In genomic region chr7:96570965-96571364, GRCm38 (mm10) we compare ENCODE assay signal across 20 mouse cellular contexts.
A peak's percentile ranks its signal among the peaks of the same experiment; 100 is the strongest.
DNase-seq lines count a peak whose midpoint lies in the region.
"Had no signal": no experiment of that assay in that cellular context is flagged by ENCODE, and none has a peak within 500 bp of the region (broad histone marks: within the 10 kb centered on the region; RNA-seq: fewer than 3 reads in every experiment).

No protein-coding gene starts in this region.

- H3K27ac ChIP-seq in embryonic facial prominence, embryonic 10.5 days (replicated peaks): no peak overlapping the region
- H3K27ac ChIP-seq: forebrain, embryonic 12.5 days; hindbrain, embryonic 15.5 days; liver, embryonic 15.5 days; neural tube, embryonic 13.5 days had no signal

- DNase-seq in 3T3-L1 (ENCODE audit: low read depth, low spot score) (peak; percentile 59), MN1 (ENCODE audit: low spot score) (peak; percentile 64)
- peak; percentile 64 for DNase-seq in kidney, adult 18-20 months
- DNase-seq in kidney, postnatal 10 days: peak; percentile 58
- DNase-seq in cerebellum, adult 11-12 months: no peak
- DNase-seq in embryonic facial prominence, embryonic 10.5 days (ENCODE audit: low spot score): no peak
- no peak for DNase-seq in cerebellum, postnatal 10 days
- DNase-seq: adrenal gland, postnatal 25 days; cerebellum, adult 8-10 months; embryo, embryonic 11 days; gastrocnemius, postnatal 25 days; heart, postnatal 10 days; lung, postnatal 14 days; spleen, adult 18-20 months had no signal

- peaks cover 22% of the 10 kb centered on the region for H3K4me1 ChIP-seq in embryonic facial prominence, embryonic 10.5 days
- H3K4me1 ChIP-seq: liver, embryonic 15.5 days; megakaryocyte, embryonic 14.5 days had no signal

- no peaks in the 10 kb centered on the region for H3K27me3 ChIP-seq in embryonic facial prominence, embryonic 10.5 days (replicated peaks; ENCODE audit: low read depth, poor library complexity, severe bottlenecking)
- H3K27me3 ChIP-seq: hindbrain, embryonic 15.5 days; liver, embryonic 15.5 days had no signal

- H3K36me3 ChIP-seq in embryonic facial prominence, embryonic 10.5 days (replicated peaks): no peaks in the 10 kb centered on the region
- H3K36me3 ChIP-seq: forebrain, embryonic 12.5 days; G1E; hindbrain, embryonic 15.5 days; liver, embryonic 15.5 days; neural tube, embryonic 13.5 days had no signal

- no peaks in the 10 kb centered on the region for H3K9me3 ChIP-seq in embryonic facial prominence, embryonic 10.5 days
- H3K9me3 ChIP-seq: forebrain, embryonic 12.5 days; hindbrain, embryonic 15.5 days; liver, embryonic 15.5 days; megakaryocyte, embryonic 14.5 days; neural tube, embryonic 13.5 days had no signal

- no peak overlapping the region for H3K4me3 ChIP-seq in embryonic facial prominence, embryonic 10.5 days
- H3K4me3 ChIP-seq: forebrain, embryonic 12.5 days; hindbrain, embryonic 15.5 days; liver, embryonic 15.5 days; megakaryocyte, embryonic 14.5 days; neural tube, embryonic 13.5 days had no signal

Comparison
In these comparisons a context has a peak if more than half of its experiments do, and no peak if none do; other contexts are left out.
1. DNase-seq: peak in 3T3-L1 (single experiment), MN1 (single experiment), kidney, adult 18-20 months (single experiment) and kidney, postnatal 10 days (single experiment); none in cerebellum, adult 11-12 months (single experiment), embryonic facial prominence, embryonic 10.5 days (single experiment) and cerebellum, postnatal 10 days (0 of 2).